Mouse (Mus musculus) spleen, adult 2 months (tissue): ENCODE results near the gene Apbb2. TPM values are rescaled to one million over a fixed set of nuclear protein-coding genes. Genes with fewer than 3 reads are reported as not detected.

Experiments
- DNase-seq, 2 experiments: peaks; one replicate each; pipeline versions ENCODE4 v3.0.0 to v3.0.0-alpha.2; 2012 to 2021; ENCODE audit warnings: low spot score in 2 of 2, low read depth in 1 of 2
- H3K27ac ChIP-seq: fragments of 200-500 bp; 2 replicates; pipeline ENCODE4 v1.5.1; 2012; ENCODE audit warnings: low read length, inconsistent platforms; ENCODE audit not compliant: insufficient read depth
- H3K27me3 ChIP-seq: fragments of 200-500 bp; 2 replicates; pipeline ENCODE4 v1.6.1; 2012; ENCODE audit warnings: mild to moderate bottlenecking, moderate library complexity, low read length, inconsistent platforms; ENCODE audit not compliant: control insufficient read depth, insufficient read depth
- H3K36me3 ChIP-seq: fragments of 200-500 bp; 2 replicates; pipeline ENCODE4 v1.6.1; 2012; ENCODE audit warnings: mild to moderate bottlenecking, low read length, inconsistent platforms; ENCODE audit not compliant: control insufficient read depth, insufficient read depth
- H3K4me1 ChIP-seq: fragments of 200-500 bp; 2 replicates; pipeline ENCODE4 v1.6.1; 2011; ENCODE audit warnings: inconsistent platforms; ENCODE audit not compliant: control insufficient read depth, insufficient read depth, insufficient read length
- H3K4me3 ChIP-seq: fragments of 200-500 bp; 2 replicates; pipeline ENCODE4 v1.5.1; 2011; ENCODE audit warnings: mild to moderate bottlenecking, inconsistent platforms; ENCODE audit not compliant: insufficient read depth, insufficient read length; ENCODE audit errors: extremely low read depth
- CTCF ChIP-seq: fragments of 200-500 bp; IDR thresholded peaks from 2 replicates; pipeline ENCODE4 v1.5.1; 2011; ENCODE audit warnings: mild to moderate bottlenecking, inconsistent platforms; ENCODE audit not compliant: insufficient read depth, insufficient read length, insufficient replicate concordance; ENCODE audit errors: extremely low read depth
- POLR2A ChIP-seq: fragments of 200-500 bp; IDR thresholded peaks from 2 replicates; pipeline ENCODE4 v1.6.1; 2011; ENCODE audit warnings: low read depth, low read length, inconsistent platforms
- WGBS: fragments of 180-500 bp; shearing (Covaris S2); methylation state at CpG from one replicate; pipeline ENCODE4 v1.1.7; 2018; 5-methylcytosine and 5-hydroxymethylcytosine counted together
- polyA plus RNA-seq: library from polyadenylated mRNA; depleted of rRNA; stranded (reverse); fragments of >200 nt; gene quantifications from 2 replicates; pipeline ENCODE4 v1.2.3, GENCODE M21; 2012

Gene Apbb2
- polyA plus RNA-seq, 1 experiment = 2.6 TPM

- no peak for TF ChIP-seq POLR2A
- TF ChIP-seq CTCF = no peak
- Histone ChIP-seq H3K36me3 (no peaks in the 10 kb centered on the region), H3K4me1 (peaks cover 3% of the 10 kb centered on the region; the same call in 1 of the 2 replicates), H3K27me3 (no peaks in the 10 kb centered on the region), H3K27ac (no peak overlapping the region), H3K4me3 (no peak overlapping the region)
- no peak for DNase-seq
- 82% methylated on average over 13 of the region's 13 CpGs for WGBS
Measured at GRCm38 (mm10) chr5:66373515-66374164, 244.9 kb downstream of the Apbb2 start.

- H3K36me3 ChIP-seq = no peaks in the 10 kb centered on the region
- no peak overlapping the region for H3K4me3 ChIP-seq
- TF ChIP-seq CTCF = no peak
- no peak for TF ChIP-seq POLR2A
- H3K27me3 ChIP-seq = no peaks in the 10 kb centered on the region
- no peak overlapping the region for H3K27ac ChIP-seq
- peaks cover 3% of the 10 kb centered on the region; the same call in 1 of the 2 replicates for H3K4me1 ChIP-seq
- no peak for DNase-seq
Measured at GRCm38 (mm10) chr5:66371131-66371530, 247.5 kb downstream of the Apbb2 start.

GRCm38 (mm10) chr5:66368966-66369365 lies 249.6 kb downstream of the Apbb2 start:
- H3K27me3 ChIP-seq = no peaks in the 10 kb centered on the region
- peaks cover 3% of the 10 kb centered on the region; the same call in 1 of the 2 replicates for H3K4me1 ChIP-seq
- H3K4me3 ChIP-seq = no peak overlapping the region
- peak; percentile 18 for DNase-seq
- no peak overlapping the region for H3K27ac ChIP-seq
- TF ChIP-seq POLR2A (no peak), CTCF (peak; percentile 78; the same call in 1 of the 2 replicates)
- 32% methylated on average over 7 of the region's 7 CpGs for WGBS
- no peaks in the 10 kb centered on the region for H3K36me3 ChIP-seq

- H3K27ac ChIP-seq = no peak overlapping the region
- H3K4me1 ChIP-seq = peaks cover under 1% of the 10 kb centered on the region; the same call in 1 of the 2 replicates
- no peak for DNase-seq
- no peaks in the 10 kb centered on the region for H3K36me3 ChIP-seq
- WGBS = 90% methylated on average over 11 of the region's 11 CpGs
- TF ChIP-seq POLR2A (no peak), CTCF (no peak)
- H3K27me3 ChIP-seq = no peaks in the 10 kb centered on the region
- H3K4me3 ChIP-seq = no peak overlapping the region
Measured at GRCm38 (mm10) chr5:66367641-66368040, 250.9 kb downstream of the Apbb2 start.

- no peak overlapping the region for H3K27ac ChIP-seq
- TF ChIP-seq CTCF (no peak), POLR2A (no peak)
- no peak overlapping the region for H3K4me3 ChIP-seq
- H3K4me1 ChIP-seq = no peaks in the 10 kb centered on the region
- 33% methylated on average over 18 of the region's 18 CpGs for WGBS
- no peaks in the 10 kb centered on the region for H3K27me3 ChIP-seq
- no peak for DNase-seq
- H3K36me3 ChIP-seq = no peaks in the 10 kb centered on the region
Measured at GRCm38 (mm10) chr5:66363274-66364261, 255.0 kb downstream of the Apbb2 start.

- Histone ChIP-seq H3K4me3 (no peak overlapping the region), H3K4me1 (no peaks in the 10 kb centered on the region), H3K27ac (no peak overlapping the region), H3K36me3 (no peaks in the 10 kb centered on the region), H3K27me3 (no peaks in the 10 kb centered on the region)
- DNase-seq = no peak
- 93% methylated on average over 9 of the region's 9 CpGs for WGBS
- no peak for TF ChIP-seq CTCF
- no peak for TF ChIP-seq POLR2A
Measured at GRCm38 (mm10) chr5:66360739-66361138, 257.8 kb downstream of the Apbb2 start.
